In the genomic region with DNA sequence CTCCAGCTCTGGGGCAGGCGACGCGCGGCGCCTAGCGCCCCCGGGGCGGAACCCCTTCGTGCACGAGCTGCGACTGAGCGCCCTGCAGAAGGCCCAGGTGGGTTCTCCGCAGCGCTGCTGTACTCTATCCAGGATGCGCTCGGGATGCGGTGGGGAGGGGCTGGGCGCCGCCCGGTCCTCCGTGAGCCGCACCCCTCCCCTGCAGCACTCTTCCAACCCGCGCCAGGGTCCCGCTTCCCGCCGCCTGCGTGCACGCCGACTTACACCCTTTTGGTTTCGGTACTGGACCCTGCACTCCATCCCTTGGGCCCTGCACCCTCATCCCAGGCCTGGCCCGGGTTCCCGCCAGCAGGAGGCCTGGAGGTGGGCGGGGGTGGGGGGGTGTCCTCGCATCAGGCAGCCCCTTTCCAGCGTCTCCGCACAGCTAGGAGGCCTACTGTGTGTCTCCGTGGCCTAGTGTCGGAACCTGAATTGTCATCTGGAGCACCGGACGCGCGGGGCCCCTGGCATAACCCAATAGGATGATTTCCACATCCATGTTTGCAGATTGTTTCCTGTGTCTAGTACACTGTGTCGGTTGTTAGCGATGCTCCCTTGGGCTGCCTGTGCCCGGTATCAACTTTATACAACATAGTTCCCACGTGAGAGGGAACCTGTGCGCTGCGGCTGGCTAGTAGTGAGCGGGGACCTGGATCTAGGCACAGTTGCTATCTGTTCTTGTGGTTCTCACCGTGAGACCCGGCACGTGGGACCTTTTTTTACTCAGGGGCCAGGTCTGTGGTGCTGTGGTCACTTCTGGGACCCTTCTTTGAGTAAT, we compare ENCODE assay signal across 8 mouse cellular contexts. TPM values are rescaled to one million over a fixed set of nuclear protein-coding genes. Genes with fewer than 3 reads are reported as not detected.
DNase-seq lines count a peak whose midpoint lies in the region; ATAC-seq and TF ChIP-seq lines count a peak whose summit lies in the region.

No protein-coding gene starts in this region.

- WGBS in forebrain, embryonic 10.5 days, result under 1% methylated on average over 51 of the region's 53 CpGs
- WGBS in hindbrain, embryonic 15.5 days, result under 1% methylated on average over 40 of the region's 53 CpGs
- 10% methylated on average over 52 of the region's 53 CpGs for WGBS in liver, adult 2 months
- WGBS in midbrain, embryonic 16.5 days, result under 1% methylated on average over 49 of the region's 53 CpGs

- peaks cover 43% of the 10 kb centered on the region for H3K4me1 ChIP-seq in forebrain, embryonic 10.5 days
- peaks cover 41% of the 10 kb centered on the region for H3K4me1 ChIP-seq in hindbrain, embryonic 15.5 days (replicated peaks)
- H3K4me1 ChIP-seq in liver, adult 2 months (ENCODE audit: control insufficient read depth, insufficient read depth, low read length), result peaks cover 2% of the 10 kb centered on the region; the same call in 1 of the 2 replicates
- H3K4me1 ChIP-seq in midbrain, embryonic 16.5 days (ENCODE audit: control insufficient read depth, insufficient read depth, low read length), result peaks cover 21% of the 10 kb centered on the region

- TF ChIP-seq POLR2A in liver, adult 2 months (IDR thresholded peaks at IDR 0.05; ENCODE audit: extremely low read depth, insufficient read depth, low read length), result no peak

- no peak for TF ChIP-seq CTCF in liver, adult 2 months (IDR thresholded peaks at IDR 0.05; ENCODE audit: low read depth, low read length)

- peaks cover 23% of the 10 kb centered on the region for H3K36me3 ChIP-seq in forebrain, embryonic 10.5 days (replicated peaks)
- H3K36me3 ChIP-seq in hindbrain, embryonic 15.5 days, result no peaks in the 10 kb centered on the region
- no peaks in the 10 kb centered on the region for H3K36me3 ChIP-seq in liver, adult 2 months (ENCODE audit: control insufficient read depth, insufficient read depth, low read length)
- H3K36me3 ChIP-seq in midbrain, embryonic 16.5 days (ENCODE audit: control insufficient read depth, insufficient read depth, low read length), result no peaks in the 10 kb centered on the region

- peak overlapping the region; percentile 77 for H3K9ac ChIP-seq in hindbrain, embryonic 15.5 days
- H3K9ac ChIP-seq in liver, adult 2 months (ENCODE audit: low read depth, low read length), result peak overlapping the region; percentile 79
- peak overlapping the region; percentile 95 for H3K9ac ChIP-seq in midbrain, embryonic 16.5 days (ENCODE audit: low read depth, low read length)

- peak; percentile 88 for ATAC-seq in hindbrain, embryonic 15.5 days (ENCODE audit: low FRiP score, low read depth)
- peak; percentile 90 for ATAC-seq in midbrain, embryonic 16.5 days

- no peaks in the 10 kb centered on the region for H3K79me2 ChIP-seq in liver, adult 2 months (ENCODE audit: control insufficient read depth, insufficient read depth, low read length)

- no peaks in the 10 kb centered on the region for H3K27me3 ChIP-seq in forebrain, embryonic 10.5 days (ENCODE audit: poor library complexity, severe bottlenecking)
- no peaks in the 10 kb centered on the region for H3K27me3 ChIP-seq in hindbrain, embryonic 15.5 days
- no peaks in the 10 kb centered on the region for H3K27me3 ChIP-seq in liver, adult 2 months (ENCODE audit: control insufficient read depth, insufficient read depth, low read length)
- H3K27me3 ChIP-seq in midbrain, embryonic 16.5 days (ENCODE audit: control insufficient read depth, insufficient read depth, low read depth, low read length), result no peaks in the 10 kb centered on the region

- H3K27ac ChIP-seq in forebrain, embryonic 10.5 days, result peak overlapping the region; percentile 97
- H3K27ac ChIP-seq in hindbrain, embryonic 15.5 days (replicated peaks), result peak overlapping the region; percentile 92
- H3K27ac ChIP-seq in liver, adult 2 months (replicated peaks; ENCODE audit: insufficient read depth, low read depth, low read length), result peak overlapping the region; percentile 8; the same call in 1 of the 2 replicates
- H3K27ac ChIP-seq in midbrain, embryonic 16.5 days (ENCODE audit: low read length), result peak overlapping the region; percentile 96

- H3K4me3 ChIP-seq in forebrain, embryonic 10.5 days, result peak overlapping the region; percentile 98
- peak overlapping the region; percentile 61 for H3K4me3 ChIP-seq in hindbrain, embryonic 15.5 days
- peak overlapping the region; percentile 75 for H3K4me3 ChIP-seq in liver, adult 2 months (ENCODE audit: insufficient read depth, low read depth, low read length)
- peak overlapping the region; percentile 78 for H3K4me3 ChIP-seq in midbrain, embryonic 16.5 days (ENCODE audit: low read depth, low read length)

- H3K9me3 ChIP-seq in forebrain, embryonic 10.5 days, result no peaks in the 10 kb centered on the region
- no peaks in the 10 kb centered on the region for H3K9me3 ChIP-seq in hindbrain, embryonic 15.5 days
- H3K9me3 ChIP-seq in midbrain, embryonic 16.5 days (replicated peaks; ENCODE audit: control insufficient read depth, low read length, poor library complexity, severe bottlenecking), result no peaks in the 10 kb centered on the region

- H3K4me2 ChIP-seq in hindbrain, embryonic 15.5 days, result peak overlapping the region; percentile 80
- H3K4me2 ChIP-seq in midbrain, embryonic 16.5 days (ENCODE audit: low read length), result peak overlapping the region; percentile 98

- peak; percentile 14 for DNase-seq in gastrocnemius, adult 18-20 months (ENCODE audit: low spot score)
- no peak for DNase-seq in gastrocnemius, postnatal 25 days
- DNase-seq in adrenal gland, postnatal 10 days, result peak; percentile 57
- peak; percentile 72 for DNase-seq in forebrain, embryonic 10.5 days (ENCODE audit: extremely low spot score, low spot score)
- no peak for DNase-seq in liver, adult 2 months (ENCODE audit: extremely low read depth, low read depth, low spot score)
- peak; percentile 61 to 65 for DNase-seq in thymus, postnatal 10 days (ENCODE audit: low spot score in 2 of 2)

RNA-seq across cellular contexts. Expression of a gene that starts 0.6 kb away (rescaled TPM):
- total RNA-seq in gastrocnemius, adult 18-20 months (2021), result 1 to 10 TPM; 2.3 to 2.4 TPM
- total RNA-seq in gastrocnemius, postnatal 25 days (2021), result 1 to 10 TPM; 2.8 to 3.5 TPM
- total RNA-seq in adrenal gland, postnatal 10 days (2021), result 10 to 100 TPM; 17.0 to 20.4 TPM
- polyA plus RNA-seq in forebrain, embryonic 10.5 days (2016; fragmentation: Nextera tagmentation; extraction: Ambion mirVana), result 63.5 and 67.3 TPM in 2 replicates
- 68.1 and 74.3 TPM in 2 replicates for polyA plus RNA-seq in hindbrain, embryonic 15.5 days (2015; fragmentation: Nextera tagmentation; extraction: Ambion mirVana)
- 2.8 and 2.9 TPM in 2 replicates for total RNA-seq in liver, adult 2 months (2014; rRNA removed)
- polyA plus RNA-seq in liver, adult 2 months (2012; rRNA removed), result 2.2 and 2.5 TPM in 2 replicates
- 75.7 and 78.3 TPM in 2 replicates for polyA plus RNA-seq in midbrain, embryonic 16.5 days (2015; fragmentation: Nextera tagmentation; extraction: Ambion mirVana)

Comparison
In these comparisons a context has a peak if more than half of its experiments do, and no peak if none do; other contexts are left out.
1. DNase-seq: peak in gastrocnemius, adult 18-20 months (single experiment), adrenal gland, postnatal 10 days (single experiment), forebrain, embryonic 10.5 days (single experiment) and thymus, postnatal 10 days (2 of 2); none in gastrocnemius, postnatal 25 days (single experiment) and liver, adult 2 months (single experiment).
2. H3K27ac ChIP-seq: peak in every context shown above with its lines; median percentile 97 in forebrain, embryonic 10.5 days; 96 in midbrain, embryonic 16.5 days; 92 in hindbrain, embryonic 15.5 days; 8 in liver, adult 2 months.
3. Peak in every context shown above with its lines, with median percentiles within 50 percentile points of each other: H3K4me3 ChIP-seq and H3K9ac ChIP-seq.